Mouse (Mus musculus): ENCODE measurements around the gene Pik3ap1. TPM values are rescaled to one million over a fixed set of nuclear protein-coding genes. Genes with fewer than 3 reads are reported as not detected.

Gene Pik3ap1
- polyA plus RNA-seq, 1 experiment from 2014 or later, result 5.6 TPM

GRCm38 (mm10) chr19:41390856-41391255 is 6.0 kb upstream of the Pik3ap1 start:
- Histone ChIP-seq H3K4me3 (ENCODE audit: low read depth, low read length) (no peak overlapping the region), H3K4me1 (replicated peaks; ENCODE audit: control insufficient read depth, insufficient read depth, low read length) (0 out of 2 replicates have a peak, but pooled peaks cover 3% of the 10 kb centered on the region), H3K9me3 (ENCODE audit: control insufficient read depth, low read length) (no peaks in the 10 kb centered on the region), H3K27me3 (replicated peaks; ENCODE audit: control insufficient read depth, insufficient read depth, low read length) (0 out of 2 replicates have a peak, but pooled peaks cover 2% of the 10 kb centered on the region), H3K27ac (ENCODE audit: low read depth, low read length) (no peak overlapping the region), H3K9ac (ENCODE audit: low read depth, low read length) (no peak overlapping the region), H3K4me2 (no peak overlapping the region), H3K36me3 (ENCODE audit: control insufficient read depth, insufficient read depth, low read length) (no peaks in the 10 kb centered on the region)
- ATAC-seq (replicated peaks; ENCODE audit: low FRiP score), result no peak
- WGBS, result 83% methylated on average over 8 of the region's 8 CpGs
- no peak for DNase-seq (ENCODE audit: low spot score)

DNA sequence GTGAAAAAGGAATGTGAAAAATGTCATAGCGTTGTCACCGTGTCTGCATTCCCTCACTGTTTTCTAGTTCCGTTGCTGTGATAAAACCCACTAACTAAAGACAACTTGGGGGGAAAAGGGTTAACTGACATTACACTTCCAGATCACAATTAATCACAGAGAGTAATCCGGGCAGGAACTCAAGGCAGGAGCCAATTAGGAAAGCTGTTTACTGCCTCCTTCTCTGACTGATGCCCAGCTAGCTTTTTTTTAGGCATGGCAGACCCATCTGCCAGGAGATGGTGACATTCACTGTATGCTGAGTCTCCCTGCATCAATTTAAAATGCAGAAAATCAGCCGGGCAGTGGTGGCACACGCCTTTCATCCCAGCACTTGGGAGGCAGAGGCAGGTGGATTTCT is 4.4 kb upstream of the Pik3ap1 start:
- WGBS, result 39% methylated on average over 6 of the region's 6 CpGs
- peaks cover 8% of the 10 kb centered on the region for H3K27me3 ChIP-seq (replicated peaks; ENCODE audit: control insufficient read depth, insufficient read depth, low read length)
- H3K4me2 ChIP-seq, result no peak overlapping the region
- no peak for DNase-seq (ENCODE audit: low spot score)
- H3K4me1 ChIP-seq (replicated peaks; ENCODE audit: control insufficient read depth, insufficient read depth, low read length), result 0 out of 2 replicates have a peak, but pooled peaks cover 3% of the 10 kb centered on the region
- ATAC-seq (replicated peaks; ENCODE audit: low FRiP score), result no peak
- H3K9me3 ChIP-seq (ENCODE audit: control insufficient read depth, low read length), result no peaks in the 10 kb centered on the region
- H3K27ac ChIP-seq (ENCODE audit: low read depth, low read length), result no peak overlapping the region
- no peaks in the 10 kb centered on the region for H3K36me3 ChIP-seq (ENCODE audit: control insufficient read depth, insufficient read depth, low read length)
- no peak overlapping the region for H3K9ac ChIP-seq (ENCODE audit: low read depth, low read length)
- no peak overlapping the region for H3K4me3 ChIP-seq (ENCODE audit: low read depth, low read length)

GRCm38 (mm10) chr19:41388242-41388641 is 3.3 kb upstream of the Pik3ap1 start:
- 86% methylated on average over 7 of the region's 7 CpGs for WGBS
- DNase-seq (ENCODE audit: low spot score), result no peak
- Histone ChIP-seq H3K9me3 (ENCODE audit: control insufficient read depth, low read length) (no peaks in the 10 kb centered on the region), H3K27ac (ENCODE audit: low read depth, low read length) (no peak overlapping the region), H3K4me3 (ENCODE audit: low read depth, low read length) (no peak overlapping the region), H3K4me2 (no peak overlapping the region), H3K36me3 (ENCODE audit: control insufficient read depth, insufficient read depth, low read length) (no peaks in the 10 kb centered on the region), H3K4me1 (replicated peaks; ENCODE audit: control insufficient read depth, insufficient read depth, low read length) (0 out of 2 replicates have a peak, but pooled peaks cover 3% of the 10 kb centered on the region), H3K9ac (ENCODE audit: low read depth, low read length) (no peak overlapping the region), H3K27me3 (replicated peaks; ENCODE audit: control insufficient read depth, insufficient read depth, low read length) (peaks cover 8% of the 10 kb centered on the region)
- no peak for ATAC-seq (replicated peaks; ENCODE audit: low FRiP score)

DNA sequence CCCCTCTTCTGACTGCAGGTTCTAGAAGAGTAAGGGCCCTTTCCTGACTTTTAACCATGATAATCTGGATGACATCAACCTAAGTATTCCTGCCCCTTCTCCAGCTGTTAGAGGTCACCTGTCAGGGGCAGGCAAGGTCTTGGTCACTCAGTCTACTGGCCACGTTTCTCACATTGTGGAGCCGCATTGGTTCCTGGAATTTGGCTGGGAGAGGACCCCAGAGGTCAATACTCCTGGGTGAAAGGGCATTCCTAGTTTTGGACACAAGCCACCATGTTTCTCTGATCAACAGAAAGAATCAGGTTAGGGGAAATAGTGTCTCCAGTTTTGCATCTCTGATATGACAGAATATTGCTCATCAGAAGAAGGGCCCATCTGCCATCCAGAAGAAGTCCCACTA is 2.4 kb upstream of the Pik3ap1 start:
- H3K9ac ChIP-seq (ENCODE audit: low read depth, low read length), result no peak overlapping the region
- WGBS, result 80% methylated on average over 2 of the region's 2 CpGs
- no peak overlapping the region for H3K4me2 ChIP-seq
- no peak overlapping the region for H3K4me3 ChIP-seq (ENCODE audit: low read depth, low read length)
- no peaks in the 10 kb centered on the region for H3K36me3 ChIP-seq (ENCODE audit: control insufficient read depth, insufficient read depth, low read length)
- no peak overlapping the region for H3K27ac ChIP-seq (ENCODE audit: low read depth, low read length)
- no peak for ATAC-seq (replicated peaks; ENCODE audit: low FRiP score)
- H3K27me3 ChIP-seq (replicated peaks; ENCODE audit: control insufficient read depth, insufficient read depth, low read length), result peaks cover 8% of the 10 kb centered on the region
- H3K4me1 ChIP-seq (replicated peaks; ENCODE audit: control insufficient read depth, insufficient read depth, low read length), result 0 out of 2 replicates have a peak, but pooled peaks cover 3% of the 10 kb centered on the region
- no peak for DNase-seq (ENCODE audit: low spot score)
- H3K9me3 ChIP-seq (ENCODE audit: control insufficient read depth, low read length), result no peaks in the 10 kb centered on the region

DNA sequence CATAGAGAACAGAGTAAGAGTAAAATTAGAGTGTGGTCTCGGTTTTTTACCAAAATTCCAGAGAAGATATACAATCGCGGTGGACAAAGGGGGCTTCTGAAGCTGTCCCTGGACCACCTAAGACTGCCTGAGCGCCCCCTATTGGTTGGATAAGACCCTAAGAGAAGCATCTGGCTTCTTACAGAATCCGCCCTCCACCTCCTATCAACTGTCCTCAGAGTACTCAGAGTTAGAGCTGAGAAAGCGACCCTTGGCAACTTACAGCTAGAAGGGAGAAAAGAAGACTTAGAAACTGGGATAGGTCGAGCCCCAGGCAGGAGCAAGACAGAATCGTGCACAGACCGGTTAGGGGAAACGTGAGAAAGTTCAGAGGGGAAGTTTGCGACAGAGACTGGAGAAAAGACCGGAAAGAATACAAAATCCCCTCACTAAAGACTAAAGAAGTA is 473 bp downstream of the Pik3ap1 start:
- ATAC-seq (replicated peaks; ENCODE audit: low FRiP score), result no peak
- WGBS, result 8% methylated on average over 12 of the region's 12 CpGs
- Histone ChIP-seq H3K27me3 (replicated peaks; ENCODE audit: control insufficient read depth, insufficient read depth, low read length) (peaks cover 8% of the 10 kb centered on the region), H3K4me2 (peak overlapping the region; percentile 91), H3K4me1 (replicated peaks; ENCODE audit: control insufficient read depth, insufficient read depth, low read length) (0 out of 2 replicates have a peak, but pooled peaks cover 3% of the 10 kb centered on the region), H3K9ac (ENCODE audit: low read depth, low read length) (peak overlapping the region; percentile 53), H3K9me3 (ENCODE audit: control insufficient read depth, low read length) (no peaks in the 10 kb centered on the region), H3K4me3 (ENCODE audit: low read depth, low read length) (peak overlapping the region; percentile 55), H3K36me3 (ENCODE audit: control insufficient read depth, insufficient read depth, low read length) (no peaks in the 10 kb centered on the region), H3K27ac (ENCODE audit: low read depth, low read length) (no peak overlapping the region)
- no peak for DNase-seq (ENCODE audit: low spot score)

- Histone ChIP-seq H3K9me3 (ENCODE audit: control insufficient read depth, low read length) (no peaks in the 10 kb centered on the region), H3K36me3 (ENCODE audit: control insufficient read depth, insufficient read depth, low read length) (no peaks in the 10 kb centered on the region), H3K4me1 (replicated peaks; ENCODE audit: control insufficient read depth, insufficient read depth, low read length) (0 out of 2 replicates have a peak, but pooled peaks cover 3% of the 10 kb centered on the region), H3K4me2 (no peak overlapping the region), H3K9ac (ENCODE audit: low read depth, low read length) (no peak overlapping the region), H3K27me3 (replicated peaks; ENCODE audit: control insufficient read depth, insufficient read depth, low read length) (peaks cover 8% of the 10 kb centered on the region), H3K27ac (ENCODE audit: low read depth, low read length) (no peak overlapping the region), H3K4me3 (ENCODE audit: low read depth, low read length) (no peak overlapping the region)
- DNase-seq (ENCODE audit: low spot score) (no peak), ATAC-seq (replicated peaks; ENCODE audit: low FRiP score) (no peak)
- WGBS, result 40% methylated on average over 3 of the region's 3 CpGs
These were observed 2.4 kb downstream of the Pik3ap1 start for GRCm38 (mm10) chr19:41382391-41382978.

DNA sequence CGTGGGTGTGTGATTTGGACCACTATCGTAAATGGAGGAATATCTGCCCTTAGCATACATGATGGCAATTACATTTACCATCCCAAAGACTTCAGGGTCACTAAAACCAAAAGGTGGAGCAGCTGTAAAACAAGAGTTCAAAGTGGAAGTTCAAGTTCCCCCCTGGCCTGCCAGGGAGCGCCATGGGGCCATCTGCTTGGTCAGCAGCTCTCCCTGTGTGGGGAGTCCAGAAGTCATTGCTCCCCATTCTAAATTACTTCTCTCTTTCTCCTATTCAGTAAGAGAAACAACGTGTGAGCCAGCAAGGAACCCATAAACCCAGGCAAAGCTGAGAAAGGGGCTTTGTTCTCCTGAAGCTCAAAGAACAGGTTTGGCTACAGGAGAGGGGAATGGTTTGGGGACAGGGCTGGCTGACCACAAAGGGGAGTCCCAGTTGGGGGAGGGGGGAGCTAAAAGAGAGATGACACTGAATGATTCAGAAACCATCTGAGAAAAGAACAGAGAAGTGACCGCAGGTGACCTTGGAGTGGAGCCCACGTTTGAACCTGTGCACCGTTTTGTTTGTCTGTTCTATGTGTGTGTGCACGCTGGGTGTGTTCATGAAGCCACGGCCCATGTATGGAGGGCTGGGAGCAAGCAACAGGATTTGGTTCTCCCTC is 3.2 kb downstream of the Pik3ap1 start:
- 69% methylated on average over 9 of the region's 9 CpGs for WGBS
- Histone ChIP-seq H3K36me3 (ENCODE audit: control insufficient read depth, insufficient read depth, low read length) (no peaks in the 10 kb centered on the region), H3K4me1 (replicated peaks; ENCODE audit: control insufficient read depth, insufficient read depth, low read length) (0 out of 2 replicates have a peak, but pooled peaks cover 3% of the 10 kb centered on the region), H3K9me3 (ENCODE audit: control insufficient read depth, low read length) (no peaks in the 10 kb centered on the region), H3K4me3 (ENCODE audit: low read depth, low read length) (no peak overlapping the region), H3K4me2 (no peak overlapping the region), H3K9ac (ENCODE audit: low read depth, low read length) (no peak overlapping the region), H3K27me3 (replicated peaks; ENCODE audit: control insufficient read depth, insufficient read depth, low read length) (peaks cover 7% of the 10 kb centered on the region), H3K27ac (ENCODE audit: low read depth, low read length) (no peak overlapping the region)
- DNase-seq (ENCODE audit: low spot score) (no peak), ATAC-seq (replicated peaks; ENCODE audit: low FRiP score) (no peak)

DNA sequence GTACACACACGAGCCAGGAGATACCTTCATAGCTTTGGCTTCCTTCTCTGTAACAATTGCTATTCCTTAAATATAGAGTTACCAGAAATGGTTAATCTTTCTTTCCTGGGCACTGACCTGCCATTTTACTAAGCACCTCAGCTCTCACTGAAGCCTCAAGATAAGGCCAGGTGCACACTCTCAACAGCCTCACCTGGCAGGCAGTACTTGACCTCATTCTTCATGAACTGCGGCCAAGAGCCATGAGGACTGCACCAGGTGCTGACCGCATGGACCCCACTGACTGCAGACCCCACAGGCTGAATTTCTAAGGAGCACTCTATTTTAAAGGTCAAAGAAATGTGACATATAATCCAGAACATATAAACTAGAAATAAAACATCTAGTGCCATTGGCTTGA is 5.7 kb downstream of the Pik3ap1 start:
- Histone ChIP-seq H3K9ac (ENCODE audit: low read depth, low read length) (no peak overlapping the region), H3K27me3 (replicated peaks; ENCODE audit: control insufficient read depth, insufficient read depth, low read length) (no peaks in the 10 kb centered on the region), H3K4me3 (ENCODE audit: low read depth, low read length) (no peak overlapping the region), H3K4me1 (replicated peaks; ENCODE audit: control insufficient read depth, insufficient read depth, low read length) (no peaks in the 10 kb centered on the region), H3K9me3 (ENCODE audit: control insufficient read depth, low read length) (no peaks in the 10 kb centered on the region), H3K4me2 (no peak overlapping the region), H3K36me3 (ENCODE audit: control insufficient read depth, insufficient read depth, low read length) (no peaks in the 10 kb centered on the region), H3K27ac (ENCODE audit: low read depth, low read length) (no peak overlapping the region)
- ATAC-seq (replicated peaks; ENCODE audit: low FRiP score) (no peak), DNase-seq (ENCODE audit: low spot score) (no peak)
- WGBS, result 91% methylated on average over 3 of the region's 3 CpGs

GRCm38 (mm10) chr19:41375791-41376190 is 9.1 kb downstream of the Pik3ap1 start:
- ATAC-seq (replicated peaks; ENCODE audit: low FRiP score) (no peak), DNase-seq (ENCODE audit: low spot score) (no peak)
- Histone ChIP-seq H3K9me3 (ENCODE audit: control insufficient read depth, low read length) (no peaks in the 10 kb centered on the region), H3K9ac (ENCODE audit: low read depth, low read length) (no peak overlapping the region), H3K4me3 (ENCODE audit: low read depth, low read length) (no peak overlapping the region), H3K4me1 (replicated peaks; ENCODE audit: control insufficient read depth, insufficient read depth, low read length) (no peaks in the 10 kb centered on the region), H3K27me3 (replicated peaks; ENCODE audit: control insufficient read depth, insufficient read depth, low read length) (no peaks in the 10 kb centered on the region), H3K4me2 (no peak overlapping the region), H3K27ac (ENCODE audit: low read depth, low read length) (no peak overlapping the region), H3K36me3 (ENCODE audit: control insufficient read depth, insufficient read depth, low read length) (no peaks in the 10 kb centered on the region)
- WGBS, result 77% methylated on average over 21 of the region's 21 CpGs

All from liver, embryonic 11.5 days (tissue).